Mouse (Mus musculus) NIH3T3 (cell line): ENCODE results near the gene Car14.
"Not testable (repeated sequence)": the region's sequence is repeated elsewhere in the genome, so short reads cannot be mapped to it uniquely, and the experiment has no call there.

Experiments used
- DNase-seq: peaks from one replicate; pipeline ENCODE4 v3.0.0-alpha.2; 2012; ENCODE audit warnings: low read depth

The Car14 gene

DNA sequence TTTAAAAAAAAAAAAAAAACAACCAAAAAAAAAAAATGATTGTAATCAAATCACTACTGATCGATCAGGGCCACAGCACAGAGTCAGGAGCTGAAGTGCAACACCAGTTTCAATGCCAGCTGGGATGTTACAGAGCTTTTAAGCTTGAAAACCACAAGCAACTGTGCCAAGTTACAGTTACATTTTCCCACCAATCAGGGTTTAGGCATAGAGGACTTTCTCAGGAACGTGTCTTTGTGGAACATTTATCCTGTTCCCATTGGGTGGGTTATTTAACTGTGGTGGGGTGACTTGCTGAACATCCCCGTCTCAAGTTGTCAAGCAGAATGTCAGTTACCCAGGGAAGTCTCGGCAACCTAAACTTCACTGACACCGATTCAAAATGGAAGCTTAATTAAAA, 20.6 kb upstream of the Car14 start:
- no peak for DNase-seq

DNA sequence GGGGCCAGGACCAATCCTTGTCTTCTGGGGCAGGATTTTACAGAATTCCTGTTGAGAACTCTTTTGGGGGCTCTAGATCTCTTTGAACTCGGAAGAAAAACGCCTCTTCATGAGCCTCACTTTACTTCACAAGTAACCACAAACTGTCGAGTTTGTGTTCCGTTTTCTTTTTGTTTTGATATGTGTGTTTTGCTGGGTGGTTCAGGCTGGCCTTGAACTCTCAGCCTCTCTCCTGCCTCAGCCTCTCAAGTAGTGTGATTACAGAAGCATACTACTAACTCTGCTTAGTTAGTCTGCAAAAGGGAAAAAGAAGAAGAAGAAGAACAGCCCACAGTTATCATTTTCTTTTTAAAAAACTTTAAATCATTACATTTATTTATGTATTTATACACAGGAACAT, 19.7 kb upstream of the Car14 start:
- no peak for DNase-seq

DNA sequence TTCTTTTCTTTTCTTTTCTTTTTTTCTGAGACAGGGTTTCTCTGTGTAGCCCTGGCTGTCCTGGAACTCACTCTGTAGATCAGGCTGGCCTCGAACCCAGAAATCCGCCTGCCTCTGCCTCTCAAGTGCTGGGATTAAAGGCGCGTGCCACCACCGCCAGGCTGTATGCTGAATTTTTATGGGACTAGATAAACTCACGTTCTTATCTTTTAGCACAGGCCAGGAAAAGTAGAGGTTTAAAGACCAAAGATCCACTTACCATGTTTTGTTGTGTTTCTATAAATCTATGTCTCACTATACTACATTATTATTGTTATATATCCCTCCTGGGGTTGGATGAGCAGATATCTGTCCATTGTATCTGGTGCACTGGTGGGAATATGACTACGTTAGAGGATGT, 18.9 kb upstream of the Car14 start:
- not testable (repeated sequence) for DNase-seq

DNA sequence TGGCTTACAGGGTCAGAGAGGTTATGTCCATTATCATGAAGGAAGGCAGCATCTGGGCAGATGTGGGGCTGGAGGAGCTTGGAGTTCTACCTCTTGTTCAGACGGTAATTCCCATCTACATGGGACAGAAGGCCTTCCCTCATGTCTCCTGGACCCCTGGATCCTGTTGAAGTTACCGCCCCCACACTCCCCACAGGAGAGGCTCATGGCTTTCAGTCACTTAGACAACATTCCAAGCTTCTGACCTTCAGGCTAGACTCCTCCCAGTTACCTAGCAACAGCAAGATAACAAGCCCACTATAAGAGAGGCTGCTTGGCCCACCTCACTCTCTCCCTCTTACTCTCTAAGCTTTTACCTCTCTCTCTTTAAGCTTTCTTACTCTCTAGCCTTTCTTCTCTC, 16.0 kb upstream of the Car14 start:
- DNase-seq: not testable (repeated sequence)

DNA sequence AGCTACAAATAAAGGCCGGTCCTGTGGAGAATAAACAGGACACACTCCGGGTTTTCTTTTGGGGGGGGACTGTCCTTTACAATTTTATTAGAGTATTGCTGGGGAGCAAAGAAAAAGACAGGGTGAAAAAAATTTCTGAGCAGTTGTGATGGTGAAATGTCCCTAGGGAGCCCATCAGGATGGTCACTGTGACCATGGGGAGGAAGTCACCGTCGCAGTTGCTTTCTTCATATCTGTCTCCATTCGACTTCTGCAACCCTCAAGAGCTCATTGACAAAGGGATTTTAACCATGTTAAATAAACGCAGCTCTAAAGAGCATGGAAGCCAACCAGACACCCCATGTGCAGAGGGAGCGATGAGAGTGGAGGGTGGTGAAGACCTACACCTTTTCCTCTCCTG, 12.3 kb upstream of the Car14 start:
- no peak for DNase-seq

DNA sequence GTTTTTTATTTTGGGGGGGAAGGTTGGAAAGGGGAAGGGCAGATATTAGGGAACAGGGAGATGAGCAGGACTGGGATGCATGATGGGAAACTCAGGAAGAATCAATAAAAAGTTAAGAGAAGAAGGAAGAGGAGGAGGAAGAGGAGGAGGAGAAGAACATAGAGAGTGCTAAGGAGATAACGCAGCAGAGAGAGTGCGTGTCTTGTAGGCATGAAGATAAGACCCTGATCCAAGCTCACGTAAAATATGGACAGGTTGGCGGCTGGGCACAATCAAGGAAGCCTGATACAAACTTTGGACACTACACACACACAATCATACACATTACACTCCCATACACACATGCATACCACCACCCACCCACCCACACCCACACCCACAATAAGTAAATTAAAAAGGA, 10.2 kb upstream of the Car14 start:
- no peak for DNase-seq

DNA sequence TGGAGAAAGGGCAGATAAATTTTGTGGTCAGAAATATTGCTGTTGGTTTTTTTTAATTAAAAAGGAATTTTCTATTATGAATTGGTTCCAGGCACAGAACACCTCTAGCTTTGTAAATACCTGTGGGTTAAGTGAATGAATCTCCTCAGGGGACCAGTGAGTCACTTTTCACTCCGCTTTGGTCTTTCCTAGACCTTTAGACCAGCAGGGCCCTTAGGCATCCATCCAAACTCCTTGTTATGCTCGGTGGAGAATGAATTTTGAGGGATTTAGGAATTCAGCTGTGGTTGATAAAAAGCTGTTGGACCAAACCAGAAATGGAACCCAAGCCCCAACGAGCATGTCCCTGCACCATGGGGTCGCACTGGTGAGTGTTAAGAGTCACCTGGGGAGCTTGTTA, 3.1 kb upstream of the Car14 start:
- peak; percentile 62 for DNase-seq

DNA sequence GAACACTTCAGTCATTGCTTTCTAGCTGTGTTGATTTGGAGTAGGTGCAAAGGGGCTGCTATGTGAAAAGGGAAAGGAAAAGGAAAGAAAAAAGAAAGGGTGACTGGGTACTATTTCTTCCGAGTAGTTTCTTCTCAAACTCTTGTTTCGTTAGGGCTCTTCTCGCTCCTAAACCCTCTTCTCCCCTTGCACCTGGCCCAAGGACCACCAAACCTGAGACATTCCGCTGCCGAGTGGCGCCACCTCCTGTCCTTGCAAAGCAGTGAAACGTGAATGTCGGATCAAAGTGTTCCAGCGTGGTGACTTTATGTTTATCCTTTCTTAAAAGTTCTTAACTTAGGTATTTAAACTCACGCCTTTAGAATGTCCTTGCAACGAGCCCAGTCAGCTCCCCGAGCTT, 2.4 kb upstream of the Car14 start:
- DNase-seq: peak; percentile 61

DNA sequence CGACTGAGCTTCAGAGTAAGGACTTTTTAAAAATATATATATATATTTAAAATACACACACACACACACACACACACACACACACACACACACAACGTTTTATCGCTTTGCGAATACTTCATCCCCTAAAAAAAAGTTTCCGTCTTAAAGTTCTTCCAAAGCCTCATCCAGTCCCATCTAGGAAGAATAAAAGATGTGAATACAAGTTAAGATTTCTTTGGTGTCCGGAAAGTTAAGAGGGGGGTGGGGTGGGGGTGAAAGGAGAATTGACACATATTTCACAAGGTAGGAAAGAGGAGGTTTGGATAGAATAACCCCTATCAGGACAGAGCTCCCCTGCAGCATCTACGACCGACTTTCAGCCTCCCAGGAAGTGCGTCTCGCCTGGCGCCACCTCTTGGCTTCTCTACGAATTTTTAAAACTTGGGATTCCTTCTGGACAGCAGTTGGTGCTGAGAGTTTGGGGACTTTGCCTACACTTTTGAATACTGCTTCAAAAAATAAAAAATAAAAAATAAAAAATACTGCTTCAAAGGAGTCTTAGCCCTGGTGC, 1.5 kb upstream of the Car14 start:
- DNase-seq: peak; percentile 82

DNA sequence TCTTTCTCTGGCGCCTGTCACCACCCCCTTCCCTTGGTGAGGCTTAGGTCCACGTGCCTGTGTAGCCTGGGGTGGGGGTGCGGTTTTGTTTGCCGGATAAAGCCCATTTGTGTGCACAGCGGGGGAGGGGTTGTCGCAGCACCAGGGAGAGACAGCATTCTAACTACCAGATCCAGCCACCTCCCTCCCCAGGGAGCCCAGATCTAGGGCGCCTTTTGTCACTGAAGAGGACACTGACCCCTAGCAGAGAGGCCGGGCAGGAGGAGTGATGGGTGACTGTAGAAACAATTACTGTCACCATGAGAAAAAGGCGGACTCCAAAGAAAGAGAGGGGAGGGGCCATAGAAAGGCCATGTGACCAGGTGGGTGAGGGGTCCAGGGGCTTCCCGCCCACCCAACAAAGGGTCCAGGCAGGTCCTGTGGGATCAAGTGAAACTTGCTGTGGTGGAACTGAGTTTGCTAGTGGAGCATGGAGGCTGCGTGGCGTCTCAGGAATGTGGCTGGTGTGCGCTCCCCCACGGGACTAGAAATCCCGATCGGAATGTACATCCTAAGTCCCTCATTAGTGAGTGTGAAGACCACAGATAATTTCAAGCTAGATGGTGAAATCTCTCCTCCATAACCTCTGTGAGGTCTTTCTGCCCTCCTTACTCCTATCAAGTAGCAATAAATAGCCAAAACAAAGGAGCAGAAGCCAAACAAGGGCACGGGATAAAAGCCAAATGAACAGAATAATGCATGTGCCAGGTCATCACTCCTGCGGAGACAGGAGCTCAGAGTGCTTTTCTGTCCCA, 852 bp upstream of the Car14 start:
- no peak for DNase-seq

DNA sequence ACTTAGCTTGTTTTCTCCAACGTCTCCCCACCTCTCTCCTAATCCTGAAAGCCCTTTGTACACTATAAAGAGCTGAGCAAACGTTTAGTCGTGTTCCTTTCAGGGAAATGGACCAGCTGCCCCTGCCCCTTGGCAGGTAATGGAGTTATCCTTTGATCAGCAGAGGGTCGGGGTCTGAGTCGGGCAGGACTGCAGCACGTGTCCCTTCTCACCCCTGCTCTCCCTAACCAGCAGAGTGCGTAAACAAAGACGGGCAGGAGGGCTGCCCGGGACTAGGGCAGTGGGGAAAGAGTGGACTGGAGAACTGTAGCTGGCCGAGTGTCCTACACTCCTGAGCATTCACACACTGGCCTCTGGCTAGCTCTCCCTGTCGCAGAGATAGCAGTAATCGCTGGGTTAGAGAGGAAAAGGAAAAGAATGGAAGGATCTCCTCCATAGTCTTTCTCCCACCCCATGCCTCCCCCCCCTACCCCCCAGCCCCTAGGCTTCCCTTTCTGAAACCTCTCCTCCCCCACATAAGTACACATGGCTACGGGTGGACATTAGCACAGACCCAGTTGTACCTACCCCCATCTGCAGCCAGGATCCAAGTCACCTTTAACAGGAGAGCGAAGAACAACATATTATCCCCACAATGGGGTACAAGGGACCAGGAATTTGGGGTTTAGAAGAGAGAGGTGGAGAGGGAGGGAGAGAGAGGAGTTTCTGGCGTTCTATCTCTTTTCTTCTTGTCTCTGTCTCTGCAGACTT, 563 bp downstream of the Car14 start:
- no peak for DNase-seq

DNA sequence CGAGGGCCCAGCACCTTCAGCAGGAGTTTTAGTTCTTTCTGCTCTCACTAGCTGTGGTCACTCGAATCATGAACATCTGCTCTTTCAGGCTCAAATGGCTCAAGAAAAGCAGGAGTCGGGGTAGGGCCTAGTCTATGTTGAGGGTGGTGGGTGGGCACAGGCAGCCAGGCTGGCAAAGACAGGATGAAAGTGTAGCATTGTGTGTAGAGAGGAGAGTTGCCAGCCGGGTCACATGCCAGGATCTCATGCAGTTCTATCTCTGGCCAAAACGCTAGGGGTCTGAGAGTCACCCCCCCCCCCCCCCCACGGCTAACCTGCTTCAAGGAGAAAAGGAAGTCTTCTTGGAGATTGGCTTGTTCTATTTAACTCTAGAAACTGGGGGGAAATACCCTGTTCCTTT, 1.8 kb downstream of the Car14 start:
- no peak for DNase-seq

DNA sequence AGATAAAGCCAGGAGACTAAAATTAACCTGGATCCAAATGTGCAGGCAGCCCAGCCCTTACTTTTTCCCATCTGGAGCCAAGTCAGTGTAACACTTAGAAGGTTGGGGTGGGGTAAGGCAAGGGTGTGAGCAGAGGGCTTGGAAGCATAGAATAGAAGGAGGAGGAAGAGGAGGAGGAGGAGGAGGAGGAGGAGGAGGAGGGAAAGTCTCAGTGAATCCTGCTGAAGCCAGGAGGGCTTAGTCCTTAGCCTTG, 2.2 kb downstream of the Car14 start:
- no peak for DNase-seq

DNA sequence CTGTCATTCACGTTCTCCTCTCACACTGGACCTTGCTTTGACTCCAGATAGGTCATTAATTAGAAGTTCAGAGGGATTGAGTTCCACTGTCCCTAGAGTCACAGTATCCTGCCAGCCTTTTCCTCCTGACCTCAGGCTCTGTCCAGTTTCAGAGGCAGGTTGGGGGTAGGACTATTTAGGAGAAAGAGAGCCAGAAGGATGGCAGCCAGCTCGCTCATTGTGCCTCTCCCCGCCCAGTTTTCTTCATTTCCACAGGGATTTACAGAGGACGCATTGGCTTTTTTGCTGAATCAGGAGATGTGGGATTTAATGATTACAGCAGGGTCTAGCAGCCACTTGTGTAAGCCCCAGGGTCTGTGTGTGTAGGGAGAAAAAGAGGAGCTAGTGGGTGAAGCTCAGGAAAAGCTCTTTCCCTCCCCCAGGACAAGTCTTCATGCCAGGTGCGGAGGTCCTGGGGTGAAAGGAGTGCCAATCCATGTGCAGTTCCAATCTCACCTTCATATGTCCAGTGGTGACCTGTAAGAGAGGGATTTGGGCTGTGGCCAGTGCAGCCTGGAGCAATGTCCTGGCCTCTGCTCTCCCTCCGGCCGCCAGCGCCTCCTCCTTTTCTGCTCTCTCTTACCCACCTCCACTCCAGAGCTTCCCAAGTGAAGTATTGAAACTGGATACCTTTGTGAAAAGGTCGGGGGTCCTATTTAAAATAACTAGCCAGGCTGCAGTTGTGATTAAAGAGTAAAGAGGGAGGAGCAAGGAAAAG, 2.7 kb downstream of the Car14 start:
- no peak for DNase-seq

DNA sequence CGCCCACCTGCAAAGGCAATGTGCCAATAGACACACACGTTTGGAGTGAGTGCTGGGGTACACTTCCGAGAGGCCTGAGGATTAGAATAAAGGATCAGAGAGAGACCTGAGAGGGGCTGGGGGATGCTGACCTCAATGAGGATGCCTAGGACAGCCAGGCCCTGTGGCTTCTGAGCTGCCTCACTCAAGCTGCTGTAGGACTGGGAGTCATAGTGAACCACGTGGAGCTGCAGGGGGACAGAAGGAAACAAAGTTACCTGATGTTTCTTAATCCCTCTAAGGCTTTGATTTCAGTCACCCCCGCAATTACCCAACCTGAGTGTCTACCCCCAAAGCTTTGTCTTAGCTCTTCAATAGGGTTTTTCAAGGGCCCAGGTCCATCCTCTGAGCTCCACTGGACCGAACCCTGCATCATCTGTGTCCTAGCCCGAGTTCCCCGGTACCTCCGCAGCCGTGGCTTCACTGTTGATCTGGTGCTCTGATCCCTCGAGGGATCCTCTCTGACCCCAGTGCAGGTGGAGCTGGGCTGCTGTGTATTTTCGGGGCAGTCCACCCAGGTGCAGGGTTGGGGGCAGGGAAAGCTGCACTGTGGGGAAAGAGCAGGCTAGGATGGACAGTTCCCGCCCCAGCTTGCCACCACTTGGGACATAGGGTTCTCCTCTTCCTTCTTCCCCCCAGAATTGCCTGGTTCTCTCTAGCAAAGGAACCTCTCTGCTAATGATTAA, 4.5 kb downstream of the Car14 start:
- DNase-seq: no peak

DNA sequence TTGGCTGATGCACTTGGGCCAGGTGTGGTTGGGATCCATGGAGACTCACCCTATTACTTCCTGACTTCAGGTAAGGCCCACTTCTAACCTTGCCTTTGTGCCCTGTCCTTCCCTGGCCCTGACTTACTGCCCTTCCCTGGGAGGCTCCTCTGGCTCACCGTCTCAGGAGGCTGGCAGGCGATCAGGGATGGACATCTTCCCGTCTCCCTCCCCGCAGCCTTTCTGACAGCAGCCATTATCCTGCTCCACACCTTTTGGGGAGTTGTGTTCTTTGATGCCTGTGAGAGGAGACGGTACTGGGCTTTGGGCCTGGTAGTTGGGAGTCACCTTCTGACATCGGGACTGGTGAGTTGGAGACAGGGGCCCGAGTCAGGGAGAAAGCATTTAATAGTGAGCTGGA, 9.0 kb downstream of the Car14 start:
- DNase-seq: not testable (repeated sequence)

DNA sequence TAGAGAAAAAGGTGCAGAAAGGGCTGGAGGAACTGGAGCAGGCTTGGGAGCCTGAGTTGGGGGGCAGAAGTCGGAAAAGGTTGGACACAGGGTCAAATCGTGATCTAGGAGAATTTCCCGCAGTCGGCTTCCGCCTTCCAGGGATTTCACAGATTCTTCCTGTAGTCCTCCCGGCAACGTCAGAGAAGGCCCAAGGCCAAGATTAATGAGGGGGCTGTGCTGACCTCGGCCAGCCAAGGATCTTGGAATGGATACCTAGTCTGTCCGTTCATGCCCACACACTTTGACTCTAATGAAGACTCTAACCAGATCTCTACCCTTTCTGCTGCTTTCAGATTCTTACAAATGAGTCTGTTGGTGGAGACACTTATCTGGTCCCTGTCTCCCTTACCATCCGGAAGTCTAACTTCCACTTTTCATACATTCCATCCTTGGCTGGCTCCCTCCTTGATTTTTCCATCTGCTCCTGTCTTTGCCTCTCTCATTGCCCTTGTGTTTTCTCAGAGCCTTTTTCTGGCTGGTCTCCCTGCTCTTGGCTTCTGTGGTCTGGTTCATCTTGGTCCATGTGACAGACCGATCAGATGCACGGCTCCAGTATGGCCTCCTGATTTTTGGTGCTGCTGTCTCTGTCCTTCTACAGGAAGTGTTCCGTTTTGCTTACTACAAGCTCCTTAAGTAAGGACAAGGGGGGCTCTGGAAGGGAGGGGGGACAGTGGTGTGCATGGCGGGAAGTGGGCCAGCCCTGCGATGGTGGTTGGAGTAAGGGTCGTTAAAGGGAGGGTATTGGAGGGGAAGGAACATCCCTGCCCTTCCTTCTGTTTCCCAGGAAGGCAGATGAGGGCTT, 10.0 kb downstream of the Car14 start:
- DNase-seq: peak; percentile 72

DNA sequence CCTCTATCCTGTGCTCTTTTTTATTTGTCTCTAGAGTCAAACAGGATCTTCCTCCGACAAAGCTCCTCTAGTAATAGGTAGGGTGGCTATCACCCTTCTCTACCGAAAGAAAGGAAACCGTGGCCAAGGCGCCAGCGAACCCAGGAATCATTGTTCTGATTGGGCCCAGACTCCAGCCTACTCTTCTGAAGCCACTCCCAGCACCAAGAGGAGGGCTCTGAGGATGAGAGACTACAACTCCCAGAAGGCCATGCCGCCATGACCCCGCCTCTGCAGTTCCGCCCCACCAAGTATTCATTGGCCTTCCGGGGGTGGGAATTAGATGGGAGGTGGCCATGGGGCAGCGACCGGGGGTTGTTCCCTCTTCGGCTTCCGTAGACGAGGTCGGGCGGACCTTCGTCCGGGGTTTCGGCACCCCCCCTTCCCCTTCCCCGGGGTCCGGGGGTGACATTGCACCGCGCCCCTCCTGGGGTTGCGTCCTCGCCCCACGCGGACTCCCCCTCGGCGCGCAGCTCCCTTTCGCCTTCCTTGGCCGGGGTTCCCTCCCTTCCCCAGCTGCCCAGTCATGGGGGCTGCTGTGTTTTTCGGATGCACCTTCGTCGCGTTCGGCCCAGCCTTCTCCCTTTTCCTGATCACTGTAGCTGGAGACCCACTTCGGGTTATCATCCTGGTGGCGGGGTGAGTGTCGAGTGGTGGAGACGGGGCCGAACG, 10.7 kb downstream of the Car14 start, which contains the start of gene Aph1a:
Aph1a (plus strand) TSS at position 364 of the 711 bp plus-strand sequence.
- peak; percentile 97 for DNase-seq

DNA sequence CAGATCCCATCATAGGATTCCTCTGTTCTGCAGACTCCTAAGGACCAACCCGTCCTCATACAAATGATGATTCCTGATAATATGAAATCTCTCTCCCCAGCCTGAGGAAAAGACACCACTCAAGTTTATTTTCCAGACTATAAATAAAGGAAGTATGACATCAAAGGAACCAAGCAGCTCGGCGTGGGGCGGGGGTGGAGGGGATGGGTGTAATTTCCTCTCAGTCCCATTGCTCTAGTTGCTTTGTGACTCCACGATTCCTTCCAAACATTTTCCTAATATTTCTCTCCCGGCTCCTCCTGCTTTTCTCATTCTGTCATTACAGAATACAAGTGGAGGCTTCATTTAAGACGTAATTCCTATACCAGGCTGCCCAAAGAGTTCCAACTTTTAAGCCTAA, 11.4 kb downstream of the Car14 start:
- DNase-seq: no peak
